Mouse (Mus musculus): ENCODE data around the gene Pnma5. TPM values are rescaled to one million over a fixed set of nuclear protein-coding genes. Genes with fewer than 3 reads are reported as not detected.
A peak's percentile ranks its signal among the peaks of the same experiment; 100 is the strongest.

The Pnma5 gene
- total and polyA plus RNA-seq, 2 experiments from 2014 or later: not detected

DNA sequence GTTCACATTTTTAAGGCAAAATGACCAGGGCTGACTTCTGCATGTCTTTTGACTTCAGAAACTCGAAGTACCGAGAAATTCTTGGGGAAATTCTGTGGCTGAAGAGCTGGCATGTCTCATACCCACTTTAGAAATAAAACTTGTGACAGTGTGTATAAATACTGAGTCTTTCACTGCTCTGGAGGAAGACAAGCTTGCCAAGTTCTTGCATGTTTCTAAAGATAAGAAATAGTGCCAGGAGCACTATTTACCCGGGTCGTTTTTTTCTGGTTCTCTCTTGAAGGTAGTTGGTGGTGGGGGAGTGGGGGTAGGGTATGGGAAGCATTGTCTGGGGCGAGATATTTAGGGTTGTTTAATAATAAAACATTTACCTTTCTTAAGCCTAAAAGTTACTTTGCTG lies 25.4 kb upstream of the Pnma5 start:
- H3K4me3 ChIP-seq (ENCODE audit: low read depth, low read length): no peak overlapping the region
- WGBS: 48% methylated on average over 5 of the region's 5 CpGs
- ATAC-seq (ENCODE audit: insufficient read depth, low read depth) (no peak), DNase-seq (ENCODE audit: low spot score) (no peak)
- no peak overlapping the region for H3K27ac ChIP-seq (ENCODE audit: low read depth)
- no peaks in the 10 kb centered on the region for H3K27me3 ChIP-seq (ENCODE audit: control insufficient read depth, insufficient read depth, low read length)
- no peaks in the 10 kb centered on the region for H3K36me3 ChIP-seq (replicated peaks; ENCODE audit: control insufficient read depth, insufficient read depth, low read length)
- H3K4me1 ChIP-seq (ENCODE audit: control insufficient read depth, insufficient read depth): no peaks in the 10 kb centered on the region
- no peak overlapping the region for H3K4me2 ChIP-seq (ENCODE audit: low read depth, low read length)
- no peak for TF ChIP-seq CTCF (IDR thresholded peaks at IDR 0.05; ENCODE audit: low read depth)
- TF ChIP-seq EP300 (IDR thresholded peaks at IDR 0.05; ENCODE audit: low read depth): no peak
- H3K9me3 ChIP-seq (replicated peaks; ENCODE audit: control insufficient read depth, low read length): no peaks in the 10 kb centered on the region
- H3K9ac ChIP-seq (replicated peaks; ENCODE audit: low read depth, low read length): no peak overlapping the region

DNA sequence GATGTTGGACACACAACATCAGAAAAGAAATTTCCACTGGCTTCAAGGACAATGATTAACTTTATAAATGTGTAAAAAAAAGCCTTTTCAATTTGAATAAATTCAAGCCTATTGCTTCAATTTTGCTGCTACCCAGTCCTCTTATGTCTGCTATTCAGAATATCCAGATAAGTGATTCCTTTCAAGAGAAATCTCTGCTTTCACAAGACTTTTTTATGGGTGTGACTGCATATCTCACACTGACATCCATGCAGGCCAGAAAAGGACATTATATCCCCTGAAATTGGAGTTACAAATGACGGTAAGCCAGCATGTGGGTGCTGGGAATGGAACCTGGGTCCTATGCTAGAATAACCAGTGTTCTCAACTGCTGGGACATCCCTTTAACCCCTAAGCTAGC lies 24.6 kb upstream of the Pnma5 start:
- no peak overlapping the region for H3K4me2 ChIP-seq (ENCODE audit: low read depth, low read length)
- H3K36me3 ChIP-seq (replicated peaks; ENCODE audit: control insufficient read depth, insufficient read depth, low read length): no peaks in the 10 kb centered on the region
- H3K4me3 ChIP-seq (ENCODE audit: low read depth, low read length): no peak overlapping the region
- H3K4me1 ChIP-seq (ENCODE audit: control insufficient read depth, insufficient read depth): no peaks in the 10 kb centered on the region
- no peak overlapping the region for H3K27ac ChIP-seq (ENCODE audit: low read depth)
- DNase-seq (ENCODE audit: low spot score): no peak
- no peaks in the 10 kb centered on the region for H3K27me3 ChIP-seq (ENCODE audit: control insufficient read depth, insufficient read depth, low read length)
- 79% methylated on average over 1 of the region's 1 CpGs for WGBS
- no peak overlapping the region for H3K9ac ChIP-seq (replicated peaks; ENCODE audit: low read depth, low read length)
- no peaks in the 10 kb centered on the region for H3K9me3 ChIP-seq (replicated peaks; ENCODE audit: control insufficient read depth, low read length)
- ATAC-seq (ENCODE audit: insufficient read depth, low read depth): no peak
- no peak for TF ChIP-seq EP300 (IDR thresholded peaks at IDR 0.05; ENCODE audit: low read depth)

DNA sequence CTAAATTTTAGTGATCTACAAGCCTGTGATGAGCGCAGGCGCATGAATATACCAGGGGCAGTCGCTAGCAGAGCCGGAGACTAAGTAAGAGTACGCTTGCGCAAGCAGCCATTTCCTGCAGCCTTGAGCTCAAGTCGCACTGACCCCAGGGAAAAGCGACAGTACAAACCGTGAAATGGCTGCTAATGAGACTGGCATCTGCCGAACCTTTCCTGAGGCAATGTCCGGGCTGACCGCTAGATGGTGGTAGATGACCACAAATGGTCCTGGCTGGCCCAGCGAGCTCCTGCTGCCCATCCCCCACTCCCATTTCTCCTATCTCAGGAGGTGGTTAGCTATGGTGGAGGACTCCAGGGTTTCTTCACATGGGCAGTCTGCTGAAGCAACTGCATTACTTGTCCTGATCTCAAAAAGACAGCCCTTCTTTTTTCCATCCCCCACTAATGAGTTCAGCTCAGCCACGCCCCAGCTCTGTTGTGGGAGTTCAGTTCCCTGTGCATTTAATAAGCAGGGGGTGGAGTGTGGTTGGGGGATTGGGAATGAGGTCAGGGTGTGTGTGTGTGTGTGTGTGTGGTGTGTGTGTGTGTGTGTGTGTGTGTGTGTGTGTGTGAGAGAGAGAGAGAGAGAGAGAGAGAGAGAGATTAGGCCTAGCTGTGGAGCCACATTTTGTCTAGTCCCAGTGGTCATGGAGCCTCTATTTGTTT lies 17.1 kb upstream of the Pnma5 start:
- Histone ChIP-seq H3K9ac (replicated peaks; ENCODE audit: low read depth, low read length) (no peak overlapping the region), H3K27ac (ENCODE audit: low read depth) (no peak overlapping the region), H3K9me3 (replicated peaks; ENCODE audit: control insufficient read depth, low read length) (no peaks in the 10 kb centered on the region), H3K4me2 (ENCODE audit: low read depth, low read length) (0 out of 2 replicates have a peak overlapping the region, but pooled peaks have one; percentile 9), H3K4me1 (ENCODE audit: control insufficient read depth, insufficient read depth) (no peaks in the 10 kb centered on the region), H3K4me3 (ENCODE audit: low read depth, low read length) (no peak overlapping the region), H3K36me3 (replicated peaks; ENCODE audit: control insufficient read depth, insufficient read depth, low read length) (no peaks in the 10 kb centered on the region), H3K27me3 (ENCODE audit: control insufficient read depth, insufficient read depth, low read length) (no peaks in the 10 kb centered on the region)
- peak; percentile 83 for DNase-seq (ENCODE audit: low spot score)
- peak; percentile 96 for ATAC-seq (ENCODE audit: insufficient read depth, low read depth)
- no peak for TF ChIP-seq EP300 (IDR thresholded peaks at IDR 0.05; ENCODE audit: low read depth)
- peak; percentile 91 for TF ChIP-seq CTCF (IDR thresholded peaks at IDR 0.05; ENCODE audit: low read depth)
- 18% methylated on average over 14 of the region's 14 CpGs for WGBS

DNA sequence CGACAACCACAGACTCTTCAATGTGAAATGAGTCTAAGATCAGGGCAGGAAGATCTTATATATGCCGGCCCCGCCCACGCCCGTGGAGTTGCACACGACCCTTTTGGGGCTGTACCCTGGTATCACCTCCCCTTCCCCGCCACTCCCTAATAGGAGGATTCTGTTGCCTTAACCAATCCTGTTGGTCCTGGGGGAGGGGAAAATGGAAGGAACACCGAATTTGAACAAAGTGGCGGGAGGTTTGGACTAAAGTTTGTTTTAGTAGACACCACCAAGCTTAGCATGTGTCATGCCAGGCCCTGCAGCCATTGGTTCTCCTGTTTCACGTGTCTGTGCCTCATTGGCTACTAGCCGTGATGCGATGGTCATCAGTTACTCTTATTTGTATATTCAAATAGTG lies 2.8 kb upstream of the Pnma5 start:
- TF ChIP-seq CTCF (IDR thresholded peaks at IDR 0.05; ENCODE audit: low read depth) (no peak), EP300 (IDR thresholded peaks at IDR 0.05; ENCODE audit: low read depth) (no peak)
- Histone ChIP-seq H3K27ac (ENCODE audit: low read depth) (no peak overlapping the region), H3K27me3 (ENCODE audit: control insufficient read depth, insufficient read depth, low read length) (no peaks in the 10 kb centered on the region; the same call in 1 of the 2 replicates), H3K9me3 (replicated peaks; ENCODE audit: control insufficient read depth, low read length) (no peaks in the 10 kb centered on the region), H3K4me2 (ENCODE audit: low read depth, low read length) (no peak overlapping the region), H3K4me3 (ENCODE audit: low read depth, low read length) (no peak overlapping the region), H3K4me1 (ENCODE audit: control insufficient read depth, insufficient read depth) (no peaks in the 10 kb centered on the region), H3K36me3 (replicated peaks; ENCODE audit: control insufficient read depth, insufficient read depth, low read length) (no peaks in the 10 kb centered on the region), H3K9ac (replicated peaks; ENCODE audit: low read depth, low read length) (no peak overlapping the region)
- 73% methylated on average over 12 of the region's 12 CpGs for WGBS
- ATAC-seq (ENCODE audit: insufficient read depth, low read depth) (no peak), DNase-seq (ENCODE audit: low spot score) (no peak)

DNA sequence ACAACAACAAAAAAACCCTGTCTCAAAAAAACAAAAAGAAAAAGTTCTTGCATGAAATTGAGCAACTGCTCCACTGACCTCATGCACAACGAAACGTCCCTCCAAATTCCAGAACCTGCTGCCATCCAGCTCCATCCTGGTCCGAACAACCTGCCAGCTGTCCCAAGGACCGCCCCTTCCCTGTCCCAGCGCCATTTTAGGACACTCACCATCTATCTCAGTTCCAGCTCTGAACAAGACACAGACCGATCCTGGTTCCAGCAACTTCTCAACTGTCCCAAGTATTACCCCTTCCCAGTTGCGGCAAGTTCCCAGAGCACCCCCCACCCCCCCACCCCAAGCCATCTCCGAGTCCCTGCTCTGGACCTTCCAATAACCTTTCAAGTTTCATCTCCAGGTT lies 1.9 kb upstream of the Pnma5 start:
- DNase-seq (ENCODE audit: low spot score) (no peak), ATAC-seq (ENCODE audit: insufficient read depth, low read depth) (no peak)
- Histone ChIP-seq H3K4me3 (ENCODE audit: low read depth, low read length) (no peak overlapping the region), H3K27me3 (ENCODE audit: control insufficient read depth, insufficient read depth, low read length) (no peaks in the 10 kb centered on the region; the same call in 1 of the 2 replicates), H3K4me1 (ENCODE audit: control insufficient read depth, insufficient read depth) (no peaks in the 10 kb centered on the region), H3K36me3 (replicated peaks; ENCODE audit: control insufficient read depth, insufficient read depth, low read length) (no peaks in the 10 kb centered on the region), H3K9me3 (replicated peaks; ENCODE audit: control insufficient read depth, low read length) (no peaks in the 10 kb centered on the region), H3K27ac (ENCODE audit: low read depth) (no peak overlapping the region), H3K4me2 (ENCODE audit: low read depth, low read length) (no peak overlapping the region), H3K9ac (replicated peaks; ENCODE audit: low read depth, low read length) (no peak overlapping the region)
- no peak for TF ChIP-seq EP300 (IDR thresholded peaks at IDR 0.05; ENCODE audit: low read depth)
- TF ChIP-seq CTCF (IDR thresholded peaks at IDR 0.05; ENCODE audit: low read depth): no peak
- 77% methylated on average over 8 of the region's 8 CpGs for WGBS

DNA sequence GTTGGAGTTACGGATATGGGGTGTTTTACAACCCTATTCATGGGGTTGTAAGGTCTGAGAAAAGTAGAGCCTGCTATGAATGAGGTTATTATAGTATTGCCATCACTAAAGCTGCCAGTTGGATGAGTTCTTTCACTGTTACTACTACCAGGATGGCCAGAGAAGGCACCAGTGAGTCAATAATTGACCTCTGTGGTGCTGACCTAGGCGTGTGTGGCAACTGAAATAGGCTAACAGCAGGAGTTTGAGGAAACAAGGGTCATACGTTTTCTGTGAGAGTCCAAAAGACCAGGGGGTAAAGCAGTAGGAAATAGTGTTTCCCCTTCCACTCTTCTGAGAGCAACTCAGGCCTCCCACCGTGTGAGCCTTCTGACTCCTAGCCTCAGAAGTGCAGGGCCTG lies 24.1 kb downstream of the Pnma5 start:
- H3K27me3 ChIP-seq (ENCODE audit: control insufficient read depth, insufficient read depth, low read length): no peaks in the 10 kb centered on the region
- H3K9me3 ChIP-seq (replicated peaks; ENCODE audit: control insufficient read depth, low read length): no peaks in the 10 kb centered on the region
- H3K4me1 ChIP-seq (ENCODE audit: control insufficient read depth, insufficient read depth): no peaks in the 10 kb centered on the region
- H3K4me3 ChIP-seq (ENCODE audit: low read depth, low read length): no peak overlapping the region
- no peak overlapping the region for H3K4me2 ChIP-seq (ENCODE audit: low read depth, low read length)
- no peak overlapping the region for H3K27ac ChIP-seq (ENCODE audit: low read depth)
- 67% methylated on average over 4 of the region's 4 CpGs for WGBS
- H3K9ac ChIP-seq (replicated peaks; ENCODE audit: low read depth, low read length): no peak overlapping the region
- no peaks in the 10 kb centered on the region for H3K36me3 ChIP-seq (replicated peaks; ENCODE audit: control insufficient read depth, insufficient read depth, low read length)
- ATAC-seq (ENCODE audit: insufficient read depth, low read depth): no peak
- no peak for TF ChIP-seq CTCF (IDR thresholded peaks at IDR 0.05; ENCODE audit: low read depth)
- TF ChIP-seq EP300 (IDR thresholded peaks at IDR 0.05; ENCODE audit: low read depth): no peak
- no peak for DNase-seq (ENCODE audit: low spot score)

Measured in heart, postnatal 0 days (tissue).